Mouse (Mus musculus) lung, embryonic 14.5 days (tissue): ENCODE data around the gene Tle1. TPM values are rescaled to one million over a fixed set of nuclear protein-coding genes. Genes with fewer than 3 reads are reported as not detected.

Experiments used
- ATAC-seq: fragments of 200-750 bp; cut with Nextera tagmentation; 2 replicates; pipeline ENCODE4 v1.8.0; 2017; ENCODE audit warnings: mild to moderate bottlenecking, moderate TSS enrichment, moderate library complexity; ENCODE audit not compliant: insufficient read depth
- DNase-seq: peaks from one replicate; pipeline ENCODE4 v3.0.0-alpha.2; 2015
- H3K27ac ChIP-seq: fragments of 300-500 bp; sonication (generic); 2 replicates; pipeline ENCODE4 v1.5.1; 2014; ENCODE audit warnings: low read depth, mild to moderate bottlenecking, moderate library complexity
- H3K27me3 ChIP-seq: fragments of 300-500 bp; sonication (generic); 2 replicates; pipeline ENCODE4 v1.6.1; 2014; ENCODE audit warnings: low read length, control low read depth; ENCODE audit not compliant: insufficient read depth
- H3K36me3 ChIP-seq: fragments of 300-500 bp; sonication (generic); 2 replicates; pipeline ENCODE4 v1.6.1; 2014; ENCODE audit warnings: control low read depth; ENCODE audit not compliant: insufficient read depth
- H3K4me1 ChIP-seq: fragments of 300-500 bp; sonication (generic); 2 replicates; pipeline ENCODE4 v1.6.1; 2014; ENCODE audit warnings: antibody characterized with exemption, control low read depth; ENCODE audit not compliant: insufficient read depth
- H3K4me2 ChIP-seq: fragments of 300-500 bp; sonication (generic); 2 replicates; pipeline ENCODE4 v1.6.1; 2014; ENCODE audit warnings: mild to moderate bottlenecking
- H3K4me3 ChIP-seq: fragments of 300-500 bp; sonication (generic); 2 replicates; pipeline ENCODE4 v1.5.1; 2014; ENCODE audit warnings: low read depth, low read length
- H3K9ac ChIP-seq: fragments of 300-500 bp; sonication (generic); 2 replicates; pipeline ENCODE4 v1.6.1; 2014
- H3K9me3 ChIP-seq: fragments of 300-500 bp; sonication (generic); 2 replicates; pipeline ENCODE4 v1.6.1; 2016; ENCODE audit warnings: low read depth, low read length, control low read depth
- CTCF ChIP-seq: IDR thresholded peaks from 2 replicates; pipeline ENCODE4 v1.5.1; 2016; ENCODE audit warnings: antibody characterized with exemption, low read depth
- WGBS: fragments of 180-500 bp; shearing (Covaris S2); extraction: QIAGEN DNeasy Blood & Tissue Kit; methylation state at CpG from one replicate; pipeline ENCODE4 v1.1.7; 2014; 5-methylcytosine and 5-hydroxymethylcytosine counted together
- polyA plus RNA-seq: library from polyadenylated mRNA; unstranded; fragments of >200 nt; fragmentation: Nextera tagmentation; extraction: Ambion mirVana; gene quantifications from 2 replicates; pipeline ENCODE4 v1.2.1, GENCODE M21; 2014

The Tle1 gene
- polyA plus RNA-seq, 1 experiment from 2014 or later, result 25.1 TPM

DNA sequence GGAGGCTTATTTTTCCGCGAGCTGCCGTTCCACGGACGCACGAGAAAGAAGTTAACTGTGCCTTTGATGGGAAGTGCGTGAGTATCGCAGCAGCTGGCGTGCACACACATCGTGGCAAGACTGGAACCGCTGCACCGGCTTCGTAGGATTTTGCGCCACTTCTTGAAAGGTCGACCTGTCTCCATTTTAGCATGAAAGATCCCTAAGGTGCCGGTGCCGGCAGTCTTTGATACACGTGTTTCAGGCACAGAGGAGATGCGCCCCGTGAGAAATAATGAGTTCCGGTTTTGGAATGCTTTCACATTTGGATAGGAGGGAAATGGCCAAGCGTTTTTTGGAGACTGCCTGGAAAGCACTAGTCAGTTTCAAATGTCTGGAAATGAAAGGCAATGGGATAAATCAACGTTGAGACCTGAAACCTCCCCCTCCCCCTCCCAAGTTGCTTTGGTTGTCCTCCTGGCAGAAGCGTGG, 837 bp upstream of the Tle1 start:
- DNase-seq, result peak; percentile 67
- no peaks in the 10 kb centered on the region for H3K9me3 ChIP-seq
- WGBS, result under 1% methylated on average over 24 of the region's 24 CpGs
- H3K27ac ChIP-seq, result peak overlapping the region; percentile 82
- peak overlapping the region; percentile 81 for H3K4me3 ChIP-seq
- ATAC-seq, result no peak
- peak overlapping the region; percentile 52 for H3K9ac ChIP-seq
- H3K36me3 ChIP-seq, result no peaks in the 10 kb centered on the region
- peak overlapping the region; percentile 68 for H3K4me2 ChIP-seq
- no peaks in the 10 kb centered on the region for H3K27me3 ChIP-seq
- H3K4me1 ChIP-seq, result 0 out of 2 replicates have a peak, but pooled peaks cover 8% of the 10 kb centered on the region
- TF ChIP-seq CTCF, result no peak

DNA sequence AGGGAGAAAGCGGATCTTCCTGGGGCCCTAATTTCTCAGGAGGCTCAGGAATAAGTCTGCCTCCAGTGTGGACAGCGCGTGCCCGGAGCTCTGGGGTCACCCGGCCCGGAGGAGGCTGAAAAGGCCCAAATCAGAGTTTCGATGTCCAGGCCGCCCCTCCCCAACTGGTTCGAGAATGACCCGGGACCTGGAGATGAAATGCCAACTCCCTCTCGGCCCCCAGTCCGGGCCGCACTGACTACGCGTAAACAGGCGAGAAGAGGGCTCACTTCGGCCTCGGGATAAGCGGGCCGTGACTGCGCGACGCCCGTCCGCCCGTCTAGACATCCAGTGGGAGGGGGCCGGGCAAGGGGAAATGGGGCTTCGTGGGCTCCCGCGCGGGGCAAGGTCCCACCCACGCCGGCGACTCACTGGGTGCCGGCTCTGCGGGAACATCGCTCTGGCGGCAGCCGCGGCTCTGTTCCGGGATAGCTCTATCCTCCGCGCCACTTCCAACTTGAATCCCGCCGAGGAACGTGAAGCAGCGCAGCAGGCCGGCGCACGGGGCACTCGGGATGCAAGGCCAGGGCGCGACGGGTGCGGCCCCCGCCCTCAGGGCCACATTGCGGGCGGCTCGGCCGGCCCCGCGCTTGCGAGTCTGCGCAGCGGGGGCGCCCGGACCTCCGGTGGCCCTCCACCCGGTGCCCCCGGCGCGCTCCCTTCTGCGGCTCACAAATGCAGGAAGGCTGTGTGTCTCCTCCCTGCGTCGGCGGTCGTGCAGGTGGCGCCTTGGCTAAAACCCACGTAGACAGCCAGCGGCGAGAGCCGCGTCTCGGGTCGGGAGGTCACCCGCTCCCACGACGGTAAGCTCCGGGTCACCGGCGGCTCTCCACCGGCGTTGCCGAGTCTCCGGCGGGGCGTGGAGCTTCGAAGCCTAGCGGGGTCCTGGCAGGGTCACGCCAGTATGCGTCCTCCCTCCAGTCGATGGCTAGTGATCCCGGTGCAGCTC, 854 bp downstream of the Tle1 start:
- Histone ChIP-seq H3K27me3 (no peaks in the 10 kb centered on the region), H3K9ac (peak overlapping the region; percentile 79), H3K9me3 (no peaks in the 10 kb centered on the region), H3K4me2 (peak overlapping the region; percentile 68), H3K27ac (peak overlapping the region; percentile 94), H3K4me1 (0 out of 2 replicates have a peak, but pooled peaks cover 8% of the 10 kb centered on the region), H3K4me3 (peak overlapping the region; percentile 81), H3K36me3 (peaks cover 1% of the 10 kb centered on the region; the same call in 1 of the 2 replicates)
- ATAC-seq (peak; percentile 1; the same call in 1 of the 2 replicates), DNase-seq (peak; percentile 71)
- no peak for TF ChIP-seq CTCF
- under 1% methylated on average over 91 of the region's 103 CpGs for WGBS

- DNase-seq, result peak; percentile 91
- Histone ChIP-seq H3K4me2 (peak overlapping the region; percentile 68), H3K4me1 (0 out of 2 replicates have a peak, but pooled peaks cover 8% of the 10 kb centered on the region), H3K4me3 (peak overlapping the region; percentile 81), H3K9me3 (no peaks in the 10 kb centered on the region), H3K36me3 (peaks cover 9% of the 10 kb centered on the region), H3K27me3 (no peaks in the 10 kb centered on the region), H3K9ac (peak overlapping the region; percentile 79), H3K27ac (no peak overlapping the region)
- under 1% methylated on average over 22 of the region's 22 CpGs for WGBS
- peak; percentile 85 for TF ChIP-seq CTCF
- peak; percentile 50 for ATAC-seq
Observed at GRCm38 (mm10) chr4:72198877-72199411, 1.8 kb downstream of the Tle1 start.

- Histone ChIP-seq H3K4me1 (0 out of 2 replicates have a peak, but pooled peaks cover 8% of the 10 kb centered on the region), H3K27ac (no peak overlapping the region), H3K36me3 (peaks cover 15% of the 10 kb centered on the region), H3K27me3 (no peaks in the 10 kb centered on the region), H3K9me3 (no peaks in the 10 kb centered on the region), H3K4me2 (peak overlapping the region; percentile 68), H3K9ac (peak overlapping the region; percentile 79; the same call in 1 of the 2 replicates), H3K4me3 (peak overlapping the region; percentile 81)
- 10% methylated on average over 7 of the region's 7 CpGs for WGBS
- ATAC-seq, result no peak
- TF ChIP-seq CTCF, result no peak
- DNase-seq, result peak; percentile 89
Observed at GRCm38 (mm10) chr4:72197888-72198605, 2.7 kb downstream of the Tle1 start.

DNA sequence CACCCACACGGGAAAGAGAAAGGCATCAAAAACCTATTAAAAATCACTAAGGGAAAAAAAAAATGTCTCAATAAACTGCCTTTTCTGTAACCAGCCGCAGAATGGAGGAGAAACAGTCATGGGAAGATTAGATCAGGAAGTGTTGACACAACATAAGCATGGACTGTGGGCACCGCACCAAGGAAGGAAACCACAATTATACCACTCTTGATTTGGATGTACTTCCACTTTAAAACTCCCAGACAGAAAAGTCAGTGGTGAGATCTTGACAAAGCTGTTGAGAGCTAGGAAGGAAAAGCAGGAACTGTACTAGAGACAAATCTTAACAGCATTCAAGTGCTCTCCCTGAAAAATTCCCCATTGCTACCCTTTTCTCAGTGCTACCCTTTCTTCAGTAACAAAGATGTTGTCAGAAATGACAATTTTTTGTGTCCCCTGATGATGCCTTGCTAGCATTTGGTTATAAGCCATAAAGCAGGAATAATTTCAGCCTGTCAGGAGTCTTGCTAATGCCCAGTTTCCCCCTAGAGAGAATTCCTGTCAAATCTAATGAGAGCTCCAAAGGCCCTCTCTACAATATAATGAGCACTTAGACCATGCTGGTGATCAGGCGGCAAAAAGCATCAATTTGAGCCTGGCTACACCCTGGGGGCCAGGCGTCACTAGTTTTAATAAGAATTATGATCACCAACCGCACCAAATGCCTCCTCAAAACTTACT, 5.4 kb downstream of the Tle1 start:
- WGBS, result 69% methylated on average over 6 of the region's 6 CpGs
- H3K27ac ChIP-seq, result no peak overlapping the region
- no peaks in the 10 kb centered on the region for H3K9me3 ChIP-seq
- H3K36me3 ChIP-seq, result peaks cover 33% of the 10 kb centered on the region
- no peaks in the 10 kb centered on the region for H3K27me3 ChIP-seq
- H3K4me1 ChIP-seq, result 0 out of 2 replicates have a peak, but pooled peaks cover 8% of the 10 kb centered on the region
- ATAC-seq (no peak), DNase-seq (peak; percentile 23)
- H3K9ac ChIP-seq, result no peak overlapping the region
- 0 out of 2 replicates have a peak overlapping the region, but pooled peaks have one; percentile 7 for H3K4me2 ChIP-seq
- H3K4me3 ChIP-seq, result no peak overlapping the region
- TF ChIP-seq CTCF, result no peak

- no peak for TF ChIP-seq CTCF
- 74% methylated on average over 1 of the region's 1 CpGs for WGBS
- no peak for ATAC-seq
- Histone ChIP-seq H3K9me3 (no peaks in the 10 kb centered on the region), H3K4me1 (0 out of 2 replicates have a peak, but pooled peaks cover 8% of the 10 kb centered on the region), H3K27ac (no peak overlapping the region), H3K36me3 (peaks cover 38% of the 10 kb centered on the region), H3K9ac (no peak overlapping the region), H3K4me3 (no peak overlapping the region), H3K27me3 (no peaks in the 10 kb centered on the region), H3K4me2 (no peak overlapping the region)
- DNase-seq, result no peak
Observed at GRCm38 (mm10) chr4:72193276-72193675, 7.4 kb downstream of the Tle1 start.
